Mouse (Mus musculus) gastrocnemius, adult 8-10 months (tissue): ENCODE results near the gene Hnf1a. TPM values are rescaled to one million over a fixed set of nuclear protein-coding genes. Genes with fewer than 3 reads are reported as not detected.
"Not testable (repeated sequence)": the region's sequence is repeated elsewhere in the genome, so short reads cannot be mapped to it uniquely, and the experiment has no call there.

Experiments
- DNase-seq, 2 experiments: peaks; one replicate each; pipeline ENCODE4 v3.0.0; 2022; ENCODE audit warnings: low spot score in 2 of 2
- total RNA-seq, 4 experiments: library from RNA; stranded (reverse); gene quantifications; 2 replicates each; pipeline ENCODE4 v1.2.4; 2022

The Hnf1a gene
- total RNA-seq, 4 experiments from 2014 or later = not detected

DNA sequence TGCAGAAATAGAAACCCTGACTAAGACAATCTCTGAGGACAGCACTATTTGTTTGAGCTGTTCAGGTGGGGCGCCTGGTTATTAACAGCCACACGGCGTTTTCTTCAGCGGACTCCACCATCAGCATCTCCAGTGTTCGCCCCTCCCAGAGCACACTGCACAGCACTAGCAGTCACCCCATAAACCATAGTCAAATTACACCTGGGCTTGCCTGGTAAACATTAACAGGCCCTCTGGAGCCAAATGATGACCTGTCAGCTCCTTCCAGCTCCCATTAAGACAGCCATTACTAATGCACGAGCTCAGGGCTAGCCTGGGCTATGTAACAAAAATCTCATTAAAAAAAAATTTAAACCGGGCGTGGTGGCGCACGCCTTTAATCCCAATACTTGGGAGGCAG is 25.8 kb downstream of the Hnf1a start:
- DNase-seq = no peak

DNA sequence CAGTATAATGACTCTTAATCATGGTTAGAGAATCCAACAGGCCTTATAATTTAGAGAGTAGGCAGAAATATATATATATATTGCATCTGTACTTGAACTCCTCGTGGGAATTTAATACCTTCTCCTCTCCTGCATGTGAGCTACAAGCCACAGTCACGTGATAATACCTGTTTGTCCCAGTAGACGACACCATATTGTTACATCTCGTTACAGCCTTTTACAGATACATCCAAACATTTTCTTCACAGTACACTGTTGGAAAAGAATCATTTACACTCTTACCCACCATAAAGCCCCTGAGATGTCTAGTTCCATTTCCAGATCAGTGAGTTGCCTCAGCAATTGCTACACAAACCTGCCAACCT is 28.1 kb downstream of the Hnf1a start:
- no peak for DNase-seq

DNA sequence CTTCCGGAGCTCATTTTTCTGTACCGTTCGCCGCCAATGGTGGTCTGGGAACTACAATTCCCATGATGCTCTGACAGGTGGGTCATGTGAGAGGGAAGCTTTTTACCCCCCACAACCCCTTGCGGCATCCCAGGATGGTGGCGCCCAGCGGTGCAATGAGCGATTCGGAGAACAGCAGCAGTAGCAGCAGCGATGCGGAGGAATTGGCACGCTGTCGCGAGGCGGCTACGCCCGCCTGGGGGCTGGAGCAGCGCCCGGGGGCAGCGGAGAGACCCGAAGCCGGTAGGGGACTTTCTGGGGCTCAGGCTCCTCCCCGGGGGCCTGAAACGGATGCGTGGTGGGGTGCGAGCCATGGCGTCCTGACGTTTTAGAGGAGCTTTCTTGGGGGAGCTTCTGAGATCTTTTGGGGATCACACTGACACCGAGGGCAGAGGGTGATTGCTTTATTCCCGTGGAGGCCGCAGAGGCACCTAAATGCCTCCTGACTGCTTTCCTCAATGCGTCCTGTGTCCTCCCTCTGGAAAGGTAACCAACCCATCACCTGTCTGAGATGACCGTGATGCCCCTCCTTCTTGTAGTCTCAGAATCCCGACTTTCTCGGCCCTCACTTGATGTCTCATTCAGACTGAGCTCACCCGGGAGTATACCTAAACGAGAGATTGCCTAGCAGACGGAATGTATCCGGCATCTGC is 28.7 kb downstream of the Hnf1a start, which contains the start of gene 2210016L21Rik:
TSS of gene 2210016L21Rik (plus strand) at position 85 of the 692 bp plus-strand sequence.
- DNase-seq = peak; percentile 57 to 71

DNA sequence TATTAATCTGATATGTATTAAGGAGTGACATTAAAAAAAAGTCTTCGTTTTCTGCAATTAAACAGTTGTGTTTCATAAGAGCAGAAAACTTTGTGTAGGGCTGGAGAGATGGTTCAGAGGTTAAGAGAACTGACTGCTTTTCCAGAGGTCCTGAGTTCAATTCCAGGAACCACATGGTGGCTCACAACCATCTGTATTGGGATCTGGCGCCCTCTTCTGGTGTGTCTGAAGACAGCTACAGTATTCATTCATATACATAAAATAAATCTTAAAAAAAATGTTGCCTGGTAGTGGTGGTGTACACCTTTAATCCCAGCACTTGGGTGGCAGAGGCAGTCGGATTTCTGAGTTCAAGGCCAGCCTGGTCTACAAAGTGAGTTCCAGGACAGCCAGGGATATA is 29.8 kb downstream of the Hnf1a start:
- not testable (repeated sequence) for DNase-seq

DNA sequence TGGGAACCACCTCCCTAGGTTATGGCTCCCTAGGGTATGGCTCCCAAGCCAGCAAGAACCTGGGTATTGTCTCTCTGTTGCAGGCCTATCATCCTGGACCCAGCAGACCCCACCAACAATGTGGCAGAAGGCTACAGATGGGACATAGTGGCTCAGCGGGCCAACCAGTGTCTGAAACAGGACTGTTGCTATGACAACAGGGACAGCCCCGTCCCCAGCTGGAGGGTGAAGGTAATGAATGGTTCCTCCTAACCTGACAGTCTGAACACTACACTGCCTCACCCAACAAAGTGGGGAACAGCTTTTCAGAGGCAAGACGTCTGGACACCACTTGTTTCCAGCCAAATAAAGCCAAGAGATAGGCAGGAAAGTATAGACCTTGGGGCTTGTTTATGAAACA is 35.1 kb downstream of the Hnf1a start:
- no peak for DNase-seq

DNA sequence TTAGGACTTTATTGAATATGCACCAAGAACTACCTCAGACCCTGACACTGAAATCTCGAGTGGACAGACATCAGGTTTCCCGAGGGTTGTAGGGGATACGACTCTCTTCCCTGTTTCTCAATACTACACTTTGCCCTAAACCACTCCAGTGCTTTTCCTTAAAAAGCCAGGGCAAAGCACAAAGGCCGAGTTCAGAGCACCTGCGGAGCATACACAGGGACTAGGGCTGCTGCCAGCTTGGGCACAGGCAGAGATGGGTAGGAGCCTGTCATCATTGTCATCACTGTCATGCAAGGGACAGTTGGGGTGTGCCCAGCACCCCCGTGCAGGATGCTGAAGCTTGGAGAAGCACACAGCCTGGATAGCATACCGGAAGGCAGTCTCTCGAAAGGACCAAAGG is 37.7 kb downstream of the Hnf1a start:
- no peak for DNase-seq

DNA sequence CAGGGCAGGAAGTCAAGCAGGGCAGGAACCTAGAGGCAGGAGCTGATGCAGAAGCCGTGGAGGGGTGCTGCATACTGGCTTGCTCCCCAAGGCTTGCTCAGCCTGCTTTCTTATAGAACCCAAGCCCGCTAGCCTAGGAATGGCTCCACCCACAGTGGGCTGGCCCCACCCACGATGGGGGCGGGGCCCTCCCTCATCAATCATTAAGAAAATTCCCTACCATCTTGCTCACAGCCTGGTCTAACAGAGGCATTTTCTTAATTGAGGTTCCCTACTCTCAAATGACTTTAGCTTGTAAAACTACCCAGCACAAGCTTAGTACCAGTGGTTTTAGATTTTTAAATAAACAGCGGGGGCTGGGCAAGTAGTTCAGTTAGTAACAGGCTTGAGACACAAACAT is 39.3 kb downstream of the Hnf1a start:
- DNase-seq = no peak

DNA sequence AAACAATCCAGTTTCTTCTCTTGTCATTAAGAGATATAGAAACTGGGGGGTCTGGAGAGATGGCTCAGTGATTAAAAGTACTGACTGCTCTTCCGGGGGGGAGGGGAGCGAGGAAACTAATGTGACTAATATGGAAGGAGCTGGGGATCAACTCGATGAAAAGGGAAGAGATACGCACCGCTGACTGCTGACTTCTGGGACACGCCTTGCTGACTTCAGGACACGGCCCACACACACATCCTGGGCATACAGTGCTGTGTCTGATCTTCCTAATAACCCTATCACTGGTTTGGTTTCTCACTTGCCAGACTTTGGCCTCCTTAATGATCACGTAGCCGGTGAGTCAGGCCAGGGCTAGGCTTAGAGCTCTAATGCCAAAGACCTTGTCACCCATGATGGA is 44.1 kb downstream of the Hnf1a start:
- no peak for DNase-seq

DNA sequence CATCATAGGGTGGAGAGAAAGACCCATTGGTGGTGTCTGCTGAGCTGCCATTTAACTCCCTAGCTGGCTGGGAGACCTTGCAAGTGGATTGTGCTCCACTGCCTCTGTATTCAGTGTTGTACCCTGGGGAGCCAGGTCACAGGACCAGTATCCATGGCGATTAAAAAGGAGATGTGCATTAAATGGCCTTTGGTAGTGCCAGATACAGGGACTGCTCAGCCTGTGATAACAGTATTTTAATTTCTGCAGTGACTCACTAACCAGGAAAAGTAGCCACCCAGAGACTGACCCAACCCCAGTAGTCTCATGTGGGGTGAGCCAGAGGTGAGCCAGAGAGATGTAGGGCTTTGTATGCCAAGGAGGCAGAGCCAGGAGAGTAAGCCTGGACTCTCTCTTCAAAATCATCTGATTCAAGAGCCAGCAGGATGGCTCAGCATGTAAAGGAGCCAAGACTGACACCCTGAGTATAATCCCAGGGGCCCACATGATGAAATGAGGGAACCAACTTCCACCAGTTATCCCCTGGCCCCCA is 44.7 kb downstream of the Hnf1a start:
- DNase-seq = no peak

DNA sequence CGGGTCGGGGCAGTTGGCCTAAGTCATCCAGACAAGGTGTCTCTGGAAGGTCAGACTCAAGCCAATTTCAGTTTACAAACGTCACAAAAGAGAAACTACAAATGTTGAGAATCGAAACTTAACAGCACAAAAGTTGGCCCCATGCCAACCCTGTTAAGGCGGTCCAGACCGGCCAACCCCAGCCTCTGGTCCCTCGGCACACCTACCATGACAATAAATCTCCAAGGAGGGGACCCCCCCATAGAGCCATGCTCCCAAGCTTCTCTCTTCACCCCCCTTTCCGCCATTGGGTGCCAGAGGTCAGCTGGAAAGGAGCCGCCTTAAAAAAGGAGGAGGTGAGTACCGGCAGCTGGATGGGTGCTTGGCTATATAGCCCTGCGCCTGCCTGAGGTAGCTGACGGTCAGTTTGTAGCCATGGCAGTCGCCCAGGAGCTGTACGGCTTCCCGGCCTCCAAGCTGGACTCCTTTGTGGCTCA is 47.9 kb downstream of the Hnf1a start, which contains the start of gene Oasl1:
TSS of gene Oasl1 (plus strand) at position 243 of the 476 bp plus-strand sequence.
- DNase-seq = peak; percentile 26 to 46

DNA sequence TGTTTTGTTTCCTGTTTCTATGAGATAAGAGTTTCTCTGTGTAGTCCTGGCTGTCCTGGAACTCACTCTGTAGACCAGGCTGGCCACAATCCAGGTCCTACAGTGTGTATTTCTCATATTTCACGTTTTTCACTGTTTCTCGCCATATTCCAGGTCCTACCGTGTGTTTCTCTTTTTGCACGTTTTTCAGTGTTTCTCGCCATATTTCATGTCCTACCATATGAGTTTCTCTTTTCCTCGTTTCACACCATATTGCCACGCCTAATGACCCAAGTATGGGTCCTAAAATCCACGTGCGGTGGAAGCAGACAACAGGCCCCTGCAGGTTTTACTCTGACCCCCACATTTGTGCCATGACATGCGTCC is 48.5 kb downstream of the Hnf1a start:
- no peak for DNase-seq

DNA sequence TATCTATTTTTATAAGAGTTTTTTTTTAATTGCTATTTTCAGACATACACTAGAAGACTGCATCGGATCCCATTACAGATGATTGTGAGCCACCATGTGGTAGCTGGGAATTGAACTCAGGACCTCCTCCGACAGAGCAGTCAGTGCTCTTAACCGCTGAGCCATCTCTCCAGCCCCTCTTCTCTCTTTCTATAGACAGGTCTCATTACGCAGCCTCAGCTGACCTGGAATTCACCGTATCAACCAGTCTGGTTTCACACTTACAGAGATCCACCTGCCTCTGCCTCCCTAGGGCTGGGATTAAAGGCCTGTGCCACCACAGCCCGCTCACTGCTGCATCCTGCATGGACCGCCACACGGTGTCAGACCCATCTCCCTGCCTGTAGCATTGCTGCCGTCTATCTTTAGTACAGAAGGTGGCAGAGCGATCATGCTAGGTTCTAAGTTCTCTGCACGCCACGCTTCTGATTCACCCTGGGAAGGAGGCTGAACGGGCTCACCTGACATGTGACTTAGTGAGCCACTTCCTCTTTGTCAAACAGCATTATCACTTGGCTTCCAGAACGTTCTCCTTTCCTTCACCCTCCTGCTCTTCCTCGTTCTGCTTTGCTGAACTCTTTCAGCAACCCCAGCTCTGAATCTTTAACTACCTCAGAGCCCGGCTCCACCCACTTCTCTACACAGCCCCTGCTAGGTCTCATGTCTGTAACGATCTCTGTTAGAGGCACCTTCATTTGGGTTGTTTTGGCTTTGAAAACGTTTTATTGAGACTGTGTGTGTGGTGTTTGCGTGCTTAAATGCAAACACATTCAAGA is 49.1 kb downstream of the Hnf1a start:
- DNase-seq = no peak

DNA sequence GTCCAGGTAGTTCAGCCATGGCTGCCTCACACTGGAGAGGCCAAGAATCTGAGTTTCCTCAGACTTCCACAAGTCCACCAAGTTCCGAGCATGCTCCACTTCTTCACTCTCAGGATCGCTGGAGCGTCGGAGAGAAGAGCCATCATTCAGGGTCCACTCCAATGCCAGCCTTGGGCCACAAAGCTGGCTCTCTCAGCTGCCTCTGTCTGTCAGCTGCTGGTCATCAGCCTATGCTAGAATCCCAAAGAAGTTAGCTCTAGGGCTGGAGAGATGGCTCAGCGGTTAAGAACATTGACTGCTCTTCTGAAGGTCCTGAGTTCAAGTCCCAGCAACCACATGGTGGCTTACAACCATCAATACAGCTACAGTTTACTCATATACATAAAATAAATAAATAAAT is 53.5 kb downstream of the Hnf1a start:
- not testable (repeated sequence) for DNase-seq

DNA sequence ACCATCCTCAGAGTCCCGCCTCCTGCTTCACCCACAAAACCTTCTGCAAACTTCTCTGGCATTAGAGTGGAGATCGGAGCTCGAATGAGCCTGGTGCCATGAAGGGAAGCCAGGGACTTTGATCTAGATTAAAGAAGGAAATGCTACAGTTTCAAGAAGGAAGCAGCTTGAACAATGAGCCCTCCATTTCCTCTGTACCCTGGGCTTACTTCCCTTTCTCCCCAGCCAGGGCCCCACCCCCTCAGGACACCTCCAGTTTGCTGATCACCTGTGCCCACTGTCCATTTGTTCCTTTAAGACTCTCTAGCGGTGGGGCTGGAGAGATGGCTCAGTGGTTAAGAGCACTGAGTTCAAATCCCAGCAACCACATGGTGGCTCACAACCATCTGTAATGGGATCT is 54.1 kb downstream of the Hnf1a start:
- DNase-seq = no peak

DNA sequence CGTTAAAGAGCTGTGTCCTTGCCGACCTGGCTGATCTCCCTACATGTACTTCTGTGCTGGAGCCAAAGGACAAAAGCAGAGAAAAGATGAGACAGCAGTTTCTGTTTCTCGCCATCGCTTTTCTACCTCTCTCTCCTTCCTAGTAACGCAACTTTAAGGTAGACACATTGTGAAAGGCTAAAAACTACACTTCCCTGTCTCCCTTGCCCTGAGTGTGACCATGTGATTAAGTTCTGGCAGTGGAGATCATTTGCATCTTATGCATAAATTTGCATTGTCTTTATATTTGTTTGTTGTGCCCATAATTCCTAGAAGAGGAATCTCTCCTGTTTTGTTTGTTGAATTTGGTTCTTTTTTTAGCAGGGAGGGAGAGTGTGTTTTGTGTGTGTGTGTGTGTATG is 55.0 kb downstream of the Hnf1a start:
- no peak for DNase-seq

DNA sequence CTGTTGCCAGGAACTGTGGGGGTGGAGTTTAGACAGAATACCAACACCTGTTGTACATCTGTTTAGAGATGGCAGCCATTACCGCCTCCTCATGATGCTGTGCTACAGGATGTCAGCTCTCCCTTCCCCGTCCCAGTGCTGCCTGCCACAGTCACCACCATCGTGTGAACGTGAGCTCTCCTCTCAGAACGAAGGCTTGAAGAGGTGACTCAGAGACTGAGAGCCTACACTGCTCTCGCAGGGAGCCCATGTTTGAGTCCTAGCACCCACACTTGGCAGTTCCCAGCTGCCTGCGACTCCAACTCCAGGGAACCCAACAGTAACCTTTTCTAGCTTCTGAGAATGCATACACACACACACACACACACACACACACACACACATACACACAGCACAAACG is 56.0 kb downstream of the Hnf1a start:
- DNase-seq = no peak

DNA sequence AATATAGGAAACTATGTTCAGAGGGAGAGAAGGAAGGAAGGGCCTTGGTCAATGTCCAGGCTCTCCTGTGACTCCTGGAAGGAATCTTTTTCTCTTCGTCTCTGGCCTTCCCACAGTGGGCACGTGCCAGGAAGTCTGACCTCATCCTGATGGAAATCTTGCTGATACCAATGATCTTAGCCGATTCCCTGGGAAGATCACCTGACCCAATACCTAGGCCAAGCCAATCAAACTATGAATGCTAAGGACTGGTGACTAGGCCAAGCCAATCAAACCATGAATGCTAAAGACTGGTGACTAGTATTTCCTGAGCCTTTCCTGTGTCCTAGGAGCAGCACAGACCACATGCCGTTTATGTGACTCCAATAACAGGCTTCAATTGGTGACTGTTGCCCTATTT is 57.2 kb downstream of the Hnf1a start:
- no peak for DNase-seq

DNA sequence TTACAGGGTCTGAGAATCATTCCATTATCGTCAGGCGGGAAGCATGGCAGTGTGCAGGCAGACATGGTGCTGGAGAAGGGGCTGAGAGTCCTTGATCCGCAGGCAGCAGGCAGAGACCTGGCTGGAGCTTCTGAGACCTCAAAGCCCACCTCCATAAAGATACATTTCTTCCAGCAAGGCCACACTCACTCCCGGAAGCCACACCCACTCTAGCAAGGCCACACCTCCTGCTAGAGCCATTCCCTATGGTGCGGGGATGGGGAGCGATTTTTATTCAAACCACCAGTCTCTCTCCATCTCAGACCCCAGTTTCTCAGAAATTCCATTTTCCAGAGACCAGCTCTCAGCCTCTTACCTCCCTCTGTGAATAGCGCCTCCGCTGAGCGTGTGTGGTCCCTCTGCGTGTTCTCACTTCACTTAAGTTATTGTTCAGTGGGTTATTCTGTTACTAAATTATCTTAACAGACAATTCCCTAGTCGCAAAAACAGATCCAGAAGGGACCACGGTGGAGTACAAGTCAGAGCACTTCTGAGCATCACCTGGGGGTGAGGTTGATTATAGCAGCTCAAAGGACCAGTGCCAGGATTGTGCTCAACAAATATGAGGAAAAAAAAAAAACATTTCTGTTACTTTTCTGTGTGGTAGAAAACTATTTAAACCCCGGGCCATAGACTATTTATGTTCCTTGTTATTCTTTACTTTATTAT is 62.1 kb downstream of the Hnf1a start:
- DNase-seq = no peak

DNA sequence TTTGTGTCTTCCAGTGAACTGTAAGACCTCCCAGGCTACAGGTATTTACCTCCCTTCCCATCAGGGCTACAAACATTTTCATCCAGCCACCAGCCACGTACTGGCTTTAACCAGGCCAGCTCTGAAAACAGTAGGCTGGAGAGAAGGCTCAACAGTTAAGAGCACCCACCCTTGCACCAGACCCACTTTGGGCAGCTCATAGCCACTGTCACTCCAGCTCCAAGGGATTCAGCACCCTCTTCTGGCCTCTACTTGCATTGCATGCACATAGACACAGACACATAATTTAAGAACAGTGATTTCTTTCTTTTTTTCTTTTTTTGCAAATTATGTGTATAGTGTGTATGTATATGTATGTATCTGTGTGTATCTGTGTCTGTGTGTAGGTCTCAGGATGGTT is 68.5 kb downstream of the Hnf1a start:
- DNase-seq = no peak
